Mouse (Mus musculus): Measurements from ENCODE around the gene 4930556J24Rik.

Gene 4930556J24Rik

DNA sequence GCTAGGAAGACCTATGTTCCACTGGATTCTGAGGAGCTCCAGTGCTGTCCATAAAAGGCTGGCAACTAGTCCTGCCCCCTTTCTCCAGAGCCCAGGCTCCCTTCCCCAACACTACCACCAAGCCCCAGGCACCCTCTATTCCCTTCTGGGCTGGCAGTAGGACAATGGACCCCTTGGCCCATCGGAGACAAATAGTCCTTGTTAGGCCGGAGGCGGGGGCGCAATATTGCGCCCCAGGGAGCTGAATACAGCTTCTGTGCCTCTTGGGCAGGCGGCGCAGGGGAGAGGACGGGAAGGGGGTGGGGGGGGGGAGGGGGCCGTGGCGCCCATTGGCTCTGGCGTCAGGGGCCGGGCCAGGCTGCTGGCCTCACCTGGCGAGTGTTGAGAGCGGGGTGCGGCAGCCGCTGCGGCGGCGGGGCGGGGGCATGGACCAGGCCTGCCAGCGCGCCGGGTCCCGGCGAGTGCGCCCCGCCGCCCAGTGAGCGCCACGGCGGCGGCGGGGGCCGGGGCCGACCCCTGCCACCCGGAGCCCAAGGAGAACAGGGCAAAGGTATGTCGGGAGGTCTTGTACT lies 6.8 kb upstream of the 4930556J24Rik start, which contains the start of gene Gal3st1:
Gene Gal3st1, plus strand, starts transcription at position 346 of the 572 bp plus-strand sequence.
- CTCF ChIA-PET: interaction anchor here (0.5 to 2.1 kb wide), 16 partner anchors 9 to 307 kb away, joined by 3 to 12 read pairs (median 4); partner anchors contain the start of genes Sec14l2 (in 1 of the 4) and Slc35e4 (in 1 of the 4)
- POLR2A ChIA-PET: interaction anchor here (0.5 to 3.4 kb wide), 24 partner anchors 9 to 659 kb away, joined by 3 to 18 read pairs (median 4); partner anchors contain the start of genes Pes1 (in 2 of the 4), Slc35e4 (in 2 of the 4) and Mtfp1 (in 1 of the 4)

- POLR2A ChIA-PET: interaction anchor here (0.6 to 3.4 kb wide), 24 partner anchors 8 to 380 kb away, joined by 3 to 22 read pairs (median 4); partner anchors contain the start of genes Mtfp1 (in 1 of the 4) and Pes1 (in 1 of the 4)
Observed at GRCm38 (mm10) chr11:3982275-3983209, 6.0 kb upstream of the 4930556J24Rik start.

GRCm38 (mm10) chr11:3981536-3981935 lies 5.0 kb upstream of the 4930556J24Rik start:
- ChIA-PET CTCF (interaction anchor here in 2 of 4 experiments (0.6 to 0.7 kb wide), 3 partner anchors 18 to 144 kb away, joined by 3 to 6 read pairs (median 4); partner anchors contain the start of gene Pes1 (in 1 of the 2)), POLR2A (interaction anchor here in 3 of 4 experiments (0.6 to 3.4 kb wide), 15 partner anchors 10 to 194 kb away, joined by 3 to 22 read pairs (median 3); partner anchors contain the start of gene Pes1 (in 2 of the 3))

More at GRCm38 (mm10) chr11:3982275-3983209, 6.0 kb upstream of the 4930556J24Rik start:
- CTCF ChIA-PET: interaction anchor here in 2 of 4 experiments (0.6 to 2.1 kb wide), 7 partner anchors 10 to 151 kb away, joined by 3 to 12 read pairs (median 6); no protein-coding TSS in a partner anchor

- CTCF ChIA-PET: interaction anchor here in 2 of 4 experiments (0.6 to 1.8 kb wide), 3 partner anchors 14 to 473 kb away, joined by 3 to 5 read pairs (median 3); no protein-coding TSS in a partner anchor
- POLR2A ChIA-PET: interaction anchor here in 3 of 4 experiments (0.5 to 2.7 kb wide), 9 partner anchors 10 to 246 kb away, joined by 3 to 10 read pairs (median 6); partner anchors contain the start of gene Pes1 (in 2 of the 3)
Observed at GRCm38 (mm10) chr11:3978421-3978820, 1.8 kb upstream of the 4930556J24Rik start.

- ChIA-PET POLR2A (interaction anchor here in 3 of 4 experiments (1.0 to 2.5 kb wide), 8 partner anchors 9 to 19 kb away, joined by 3 to 18 read pairs (median 6); partner anchors contain the start of genes Pes1 (in 3 of the 3) and Gal3st1 (in 1 of the 3)), CTCF (interaction anchor here in 1 of 4 experiments (0.7 kb wide), 1 partner anchor 100 kb away, joined by 3 read pairs; no protein-coding TSS in a partner anchor)
Observed at GRCm38 (mm10) chr11:3974311-3974710, 2.3 kb downstream of the 4930556J24Rik start.

GRCm38 (mm10) chr11:3973081-3973480 lies 3.5 kb downstream of the 4930556J24Rik start:
- ChIA-PET POLR2A (interaction anchor here (0.7 to 3.3 kb wide), 7 partner anchors 9 to 113 kb away, joined by 3 to 21 read pairs (median 5); partner anchors contain the start of genes Pes1 (in 3 of the 4) and Gal3st1 (in 2 of the 4)), CTCF (interaction anchor here in 1 of 4 experiments (0.5 kb wide), 1 partner anchor 11 kb away, joined by 3 read pairs; the partner anchor contains the start of gene Gal3st1)

GRCm38 (mm10) chr11:3970361-3970760 lies 6.2 kb downstream of the 4930556J24Rik start:
- ChIA-PET POLR2A (interaction anchor here (0.6 to 3.6 kb wide), 13 partner anchors 9 to 56 kb away, joined by 3 to 22 read pairs (median 4); partner anchors contain the start of genes Gal3st1 (in 2 of the 4), Slc35e4 (in 1 of the 4) and Tcn2 (in 1 of the 4)), CTCF (interaction anchor here in 1 of 4 experiments (0.9 kb wide), 1 partner anchor 22 kb away, joined by 4 read pairs; no protein-coding TSS in a partner anchor)

DNA sequence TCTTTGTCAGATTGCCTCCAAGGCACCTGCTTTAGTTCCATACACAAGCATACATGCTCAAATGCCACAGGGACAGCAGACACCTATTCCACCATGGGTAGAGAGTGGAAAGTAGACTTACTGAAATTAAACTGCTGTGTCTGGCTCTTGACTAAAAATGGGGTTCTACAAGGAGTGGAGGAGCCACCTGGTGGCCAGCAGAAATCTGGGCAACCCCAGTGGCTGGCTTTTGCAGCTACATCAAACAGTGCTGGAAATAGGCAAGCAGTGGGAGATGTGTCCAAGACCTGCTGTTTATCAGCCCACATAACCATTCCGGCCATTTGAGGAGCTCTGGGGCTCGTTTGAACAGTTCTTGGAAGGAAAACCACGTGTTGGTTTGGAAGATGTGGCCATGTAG lies 6.7 kb downstream of the 4930556J24Rik start:
- CTCF ChIA-PET: interaction anchor here in 2 of 4 experiments (0.6 to 1.0 kb wide), 4 partner anchors 22 to 272 kb away, joined by 3 to 4 read pairs (median 3); partner anchors contain the start of gene Tcn2 (in 1 of the 2)
- POLR2A ChIA-PET: interaction anchor here in 3 of 4 experiments (0.6 to 3.6 kb wide), 11 partner anchors 9 to 633 kb away, joined by 3 to 22 read pairs (median 4); partner anchors contain the start of genes Gal3st1 (in 1 of the 3) and Slc35e4 (in 1 of the 3)

GRCm38 (mm10) chr11:3964416-3965172 lies 12.0 kb downstream of the 4930556J24Rik start:
- ChIA-PET CTCF (interaction anchor here in 2 of 4 experiments (0.6 to 1.5 kb wide), 8 partner anchors 17 to 498 kb away, joined by 3 to 7 read pairs (median 4); partner anchors contain the start of gene Slc35e4 (in 1 of the 2)), POLR2A (interaction anchor here (0.6 to 3.8 kb wide), 68 partner anchors 8 to 1097 kb away, joined by 3 to 30 read pairs (median 7); partner anchors contain the start of genes Morc2a (in 3 of the 4), Slc35e4 (in 3 of the 4), 4921536K21Rik (in 2 of the 4) and Dusp18 (in 2 of the 4))

DNA sequence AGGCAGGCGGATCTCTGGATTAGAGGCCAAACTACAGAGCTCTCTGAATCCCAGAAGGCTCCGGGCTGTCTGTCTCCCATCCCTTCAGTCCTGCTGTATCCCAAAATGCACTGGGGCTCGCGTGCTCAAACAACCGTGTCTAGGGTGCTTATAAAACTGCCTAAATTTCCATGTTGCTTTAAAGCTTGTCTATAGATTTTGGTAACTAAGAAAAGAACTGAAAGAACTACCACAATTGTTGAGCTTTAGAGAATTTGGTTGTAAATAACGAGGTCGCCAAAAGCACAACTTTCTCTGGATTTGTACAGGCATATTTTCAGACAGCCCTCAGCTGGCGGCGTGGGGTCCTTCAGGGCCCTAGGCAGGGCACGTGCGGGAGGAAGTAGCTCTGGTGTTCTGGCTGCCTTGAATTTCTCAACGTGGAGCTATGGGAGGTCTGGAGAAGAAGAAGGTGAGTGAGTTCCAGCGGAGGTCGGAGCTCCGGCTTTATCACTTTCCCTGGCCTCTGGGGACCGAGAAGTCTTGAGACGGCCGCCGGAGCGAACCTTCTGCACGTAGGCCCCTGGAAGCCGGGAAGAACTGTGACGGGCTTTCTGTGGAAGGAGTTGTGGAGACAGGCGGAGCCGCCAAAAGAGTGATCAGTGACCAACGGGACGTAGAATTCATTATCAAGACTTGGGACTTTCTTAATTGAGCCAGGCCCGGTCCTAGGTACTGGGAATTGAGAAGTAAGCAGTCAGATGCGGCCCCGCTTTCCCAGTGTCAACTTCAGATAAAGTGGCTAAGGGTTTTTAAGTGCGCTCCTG lies 12.8 kb downstream of the 4930556J24Rik start, which contains the start of gene Pes1:
Gene Pes1, plus strand, starts transcription at position 366 of the 806 bp plus-strand sequence.
- POLR2A ChIA-PET: interaction anchor here (0.6 to 3.8 kb wide), 98 partner anchors 8 to 1098 kb away, joined by 3 to 30 read pairs (median 5); partner anchors contain the start of genes Morc2a (in 3 of the 4), Slc35e4 (in 3 of the 4), Tbc1d10a (in 3 of the 4) and Tcn2 (in 3 of the 4)
- CTCF ChIA-PET: interaction anchor here (0.6 to 1.5 kb wide), 18 partner anchors 9 to 132 kb away, joined by 3 to 11 read pairs (median 4); partner anchors contain the start of genes Slc35e4 (in 2 of the 4) and Tcn2 (in 1 of the 4)

- ChIA-PET POLR2A (interaction anchor here (0.5 to 3.8 kb wide), 87 partner anchors 7 to 1098 kb away, joined by 3 to 30 read pairs (median 5); partner anchors contain the start of genes Morc2a (in 3 of the 4), Slc35e4 (in 3 of the 4), Tbc1d10a (in 3 of the 4) and Tcn2 (in 3 of the 4)), CTCF (interaction anchor here in 3 of 4 experiments (0.6 to 1.5 kb wide), 15 partner anchors 8 to 133 kb away, joined by 3 to 11 read pairs (median 5); partner anchors contain the start of genes Slc35e4 (in 2 of the 3) and Tcn2 (in 1 of the 3))
Observed at GRCm38 (mm10) chr11:3963155-3963554, 13.4 kb downstream of the 4930556J24Rik start.

DNA sequence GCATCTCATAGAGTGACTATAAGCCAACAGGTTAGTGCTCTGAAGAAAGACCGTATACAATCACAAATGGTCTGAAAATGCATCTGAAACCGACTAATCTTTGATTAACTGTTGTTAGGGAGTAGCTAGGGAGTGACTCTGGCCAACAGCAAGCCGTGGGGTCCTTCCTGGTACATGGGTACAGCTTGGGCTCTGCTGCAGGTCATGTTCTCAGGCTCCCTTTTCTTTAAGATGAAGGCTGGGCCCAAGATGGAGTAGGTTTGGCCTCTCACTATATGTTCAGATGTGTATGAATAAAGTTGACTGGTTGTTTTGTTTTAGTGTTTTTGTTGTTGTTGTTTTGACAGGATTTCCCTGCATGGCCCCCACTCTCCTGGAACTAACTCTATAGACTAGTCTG lies 14.8 kb downstream of the 4930556J24Rik start:
- POLR2A ChIA-PET: interaction anchor here in 2 of 4 experiments (1.6 to 3.8 kb wide), 2 partner anchors 9 to 11 kb away, joined by 4 to 21 read pairs; no protein-coding TSS in a partner anchor
- CTCF ChIA-PET: interaction anchor here in 1 of 4 experiments (0.6 kb wide), 1 partner anchor 266 kb away, joined by 3 read pairs; no protein-coding TSS in a partner anchor

- CTCF ChIA-PET: interaction anchor here in 1 of 4 experiments (0.6 kb wide), 1 partner anchor 920 kb away, joined by 4 read pairs; no protein-coding TSS in a partner anchor
- POLR2A ChIA-PET: interaction anchor here in 2 of 4 experiments (0.7 to 1.6 kb wide), 6 partner anchors 10 to 629 kb away, joined by 3 to 4 read pairs (median 3); no protein-coding TSS in a partner anchor
Observed at GRCm38 (mm10) chr11:3960901-3961300, 15.7 kb downstream of the 4930556J24Rik start.

- CTCF ChIA-PET: interaction anchor here in 2 of 4 experiments (1.1 to 1.6 kb wide), 2 partner anchors 8 kb away, joined by 4 to 6 read pairs; partner anchors contain the start of gene Pes1 (in 1 of the 2)
- POLR2A ChIA-PET: interaction anchor here (0.6 to 3.7 kb wide), 22 partner anchors 8 to 458 kb away, joined by 3 to 26 read pairs (median 4); partner anchors contain the start of genes Pes1 (in 4 of the 4), Tcn2 (in 3 of the 4), Morc2a (in 2 of the 4) and Gal3st1 (in 1 of the 4)
Observed at GRCm38 (mm10) chr11:3955371-3955770, 21.2 kb downstream of the 4930556J24Rik start.

All from embryonic stem cell, embryonic (primary cell).